Mouse (Mus musculus) layer of hippocampus, adult 18-20 months (tissue): ENCODE results near the gene Vmn2r44. TPM values are rescaled to one million over a fixed set of nuclear protein-coding genes. Genes with fewer than 3 reads are reported as not detected.
"Not testable (repeated sequence)": the region's sequence is repeated elsewhere in the genome, so short reads cannot be mapped to it uniquely, and the experiment has no call there.

ENCODE experiments used
- DNase-seq, 2 experiments: peaks; one replicate each; pipeline ENCODE4 v3.0.0; 2022; ENCODE audit warnings: low spot score in 2 of 2
- long read RNA-seq: library from polyadenylated mRNA; stranded (forward); transcript quantifications from one replicate; pipeline ENCODE4 v2.0.0, GENCODE M21; 2021
- total RNA-seq, 2 experiments: library from RNA; stranded (reverse); gene quantifications; 2 replicates each; pipeline ENCODE4 v1.2.3; 2021

Gene Vmn2r44
- not detected for total RNA-seq
- long read RNA-seq: 0 reads

DNA sequence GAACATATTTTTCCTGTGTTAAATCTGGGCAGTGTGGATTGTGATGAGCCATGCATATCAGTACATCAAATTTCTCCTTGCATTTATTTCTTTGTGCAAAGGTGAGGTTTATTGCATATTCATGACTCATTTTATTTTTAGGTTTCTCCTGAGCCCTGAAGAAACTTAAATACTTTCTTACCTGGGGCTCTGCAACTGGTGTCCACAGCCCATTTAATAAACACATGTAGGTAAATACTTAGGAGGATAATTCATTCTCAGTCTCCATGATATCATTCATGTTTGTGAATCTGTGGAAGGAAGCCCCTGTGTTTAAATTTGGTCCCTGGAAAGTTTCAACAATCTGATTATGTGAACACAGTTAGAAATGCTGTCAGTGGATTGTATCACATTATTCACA lies at the start of gene Vmn2r44:
Vmn2r44 (minus strand) TSS at position 101 of the 400 bp plus-strand sequence.
- not testable (repeated sequence) for DNase-seq

DNA sequence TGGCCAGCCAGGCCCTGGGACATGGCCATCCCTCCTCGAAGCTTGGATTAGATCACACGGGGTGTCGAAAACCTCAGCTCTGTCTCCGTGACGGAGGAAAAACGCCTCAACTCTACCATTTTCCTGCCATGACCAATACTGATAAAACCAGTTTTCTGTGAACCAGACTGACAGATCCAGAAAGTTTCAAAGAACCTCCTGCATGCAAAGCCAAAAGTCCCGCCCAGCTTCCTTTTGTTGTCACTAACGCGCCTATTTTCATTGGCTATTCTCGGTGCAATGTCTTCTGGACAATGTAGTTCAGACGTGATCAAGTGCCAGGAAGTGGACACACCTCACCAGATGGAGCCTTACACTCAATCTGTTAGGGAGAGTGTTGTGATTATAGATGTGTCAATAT lies 25.3 kb downstream of the Vmn2r44 start:
- peak in 1 of 2 experiments; percentile 1 for DNase-seq

Other genes starting within 250 kb of the Vmn2r44 start
- not detected for gene Vmn2r41, start 221.7 kb downstream of the Vmn2r44 start, total RNA-seq
- gene Vmn2r42, start 183.0 kb downstream of the Vmn2r44 start, total RNA-seq: not detected
- gene Vmn2r43, start 122.7 kb downstream of the Vmn2r44 start, total RNA-seq: not detected
- gene Vmn2r45, start 105.7 kb upstream of the Vmn2r44 start, total RNA-seq: not detected